Mouse (Mus musculus): ENCODE data around the gene Uba2. TPM values are rescaled to one million over a fixed set of nuclear protein-coding genes. Genes with fewer than 3 reads are reported as not detected.
"Not testable (repeated sequence)": the region's sequence is repeated elsewhere in the genome, so short reads cannot be mapped to it uniquely, and the experiment has no call there.

Uba2 gene
- polyA plus RNA-seq, 1 experiment: 81.6 TPM

DNA sequence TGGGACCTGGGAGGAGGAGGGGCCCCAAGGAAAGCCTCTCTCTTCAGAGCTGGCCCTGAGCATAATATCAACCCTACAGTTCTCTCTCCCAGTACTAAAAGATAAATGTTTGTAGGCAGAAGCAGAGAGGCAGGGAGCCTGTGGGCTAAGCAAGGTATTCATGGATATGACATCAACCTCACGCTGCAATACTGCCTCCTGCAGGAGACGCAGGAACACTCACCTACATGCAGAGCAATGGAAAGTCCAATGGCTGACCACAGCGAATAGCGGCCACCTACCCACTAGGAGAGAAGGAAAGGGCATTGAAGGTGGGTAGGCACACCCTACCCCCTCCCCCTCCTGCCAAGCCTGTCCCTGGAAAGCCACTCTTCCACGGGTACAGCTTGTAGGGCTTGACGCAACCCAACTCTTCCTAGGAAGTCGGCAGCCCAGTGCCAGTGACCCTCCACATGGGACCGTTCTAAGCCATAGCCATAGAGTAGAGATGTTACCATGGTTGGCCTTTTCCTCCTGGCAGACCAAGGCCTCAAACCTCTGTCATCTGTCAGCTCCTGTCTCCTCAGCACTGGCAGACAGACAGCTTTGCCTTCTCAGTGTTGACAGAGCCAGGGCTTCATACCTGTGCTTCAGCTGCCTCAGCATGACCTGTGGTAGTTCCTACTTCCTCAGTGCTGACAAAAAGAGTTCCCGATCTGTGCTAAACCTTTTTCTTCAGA is 38.8 kb upstream of the Uba2 start:
- Histone ChIP-seq H3K27ac (ENCODE audit: control insufficient read depth, insufficient read depth, low read length) (no peak overlapping the region), H3K4me1 (replicated peaks; ENCODE audit: control insufficient read depth, insufficient read depth, low read length) (no peaks in the 10 kb centered on the region), H3K4me3 (ENCODE audit: control insufficient read depth, insufficient read depth, low read length) (no peak overlapping the region), H3K36me3 (ENCODE audit: control insufficient read depth, insufficient read depth, low read length) (peaks cover 85% of the 10 kb centered on the region), H3K27me3 (ENCODE audit: control insufficient read depth, insufficient read depth, low read length) (no peaks in the 10 kb centered on the region)
- TF ChIP-seq CTCF (IDR thresholded peaks at IDR 0.05; ENCODE audit: borderline replicate concordance, control insufficient read depth, extremely low read depth, insufficient read depth, low read length, poor library complexity): no peak
- no peak for TF ChIP-seq POLR2A (IDR thresholded peaks at IDR 0.05; ENCODE audit: control insufficient read depth, extremely low read depth, insufficient read depth, low read length, poor library complexity)
- DNase-seq: no peak
- WGBS: 93% methylated on average over 9 of the region's 9 CpGs

DNA sequence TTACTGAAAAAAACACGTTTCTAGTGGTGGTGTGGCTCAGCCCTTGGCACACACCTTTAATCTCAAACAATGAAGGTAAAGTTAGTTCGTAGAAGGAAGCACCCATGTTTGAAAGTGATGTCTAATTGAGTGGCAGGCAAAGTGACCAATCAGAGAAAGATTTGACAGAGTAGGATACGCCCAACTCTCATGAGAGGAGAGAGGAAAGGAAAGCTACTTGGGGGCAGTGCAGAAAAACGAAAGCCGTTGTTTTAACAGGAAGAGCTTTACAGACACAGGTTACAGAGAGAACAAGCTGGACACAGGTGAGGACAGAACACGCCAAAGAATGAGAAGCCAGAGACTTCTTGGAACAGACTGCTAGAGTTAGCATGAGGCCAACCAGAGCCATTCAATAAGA is 36.9 kb upstream of the Uba2 start:
- Histone ChIP-seq H3K27ac (ENCODE audit: control insufficient read depth, insufficient read depth, low read length) (no peak overlapping the region), H3K4me1 (replicated peaks; ENCODE audit: control insufficient read depth, insufficient read depth, low read length) (no peaks in the 10 kb centered on the region), H3K36me3 (ENCODE audit: control insufficient read depth, insufficient read depth, low read length) (peaks cover 85% of the 10 kb centered on the region), H3K27me3 (ENCODE audit: control insufficient read depth, insufficient read depth, low read length) (no peaks in the 10 kb centered on the region), H3K4me3 (ENCODE audit: control insufficient read depth, insufficient read depth, low read length) (no peak overlapping the region)
- TF ChIP-seq POLR2A (IDR thresholded peaks at IDR 0.05; ENCODE audit: control insufficient read depth, extremely low read depth, insufficient read depth, low read length, poor library complexity) (no peak), CTCF (IDR thresholded peaks at IDR 0.05; ENCODE audit: borderline replicate concordance, control insufficient read depth, extremely low read depth, insufficient read depth, low read length, poor library complexity) (no peak)
- 95% methylated on average over 6 of the region's 6 CpGs for WGBS
- no peak for DNase-seq

DNA sequence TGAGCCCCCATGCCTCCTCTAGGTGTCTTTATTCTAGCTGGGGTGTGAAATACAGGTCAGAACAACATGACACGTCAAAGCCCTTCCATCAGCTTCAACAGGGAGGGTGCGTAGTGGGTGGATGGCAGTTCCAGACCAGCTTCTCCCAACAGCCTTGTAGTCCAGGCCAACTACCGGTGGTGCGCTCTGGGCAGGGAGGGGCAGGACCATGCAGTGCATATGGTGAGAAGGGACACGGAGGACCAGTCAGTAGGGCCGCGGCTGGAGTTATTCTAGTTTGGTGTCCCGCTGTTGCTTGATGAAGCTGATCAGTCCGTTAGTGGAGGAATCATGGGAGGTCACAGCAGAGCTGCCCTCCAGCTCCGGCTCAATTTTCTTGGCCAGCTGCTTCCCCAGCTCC is 32.7 kb upstream of the Uba2 start:
- not testable (repeated sequence) for H3K27ac ChIP-seq (ENCODE audit: control insufficient read depth, insufficient read depth, low read length); DNase-seq; H3K4me1 ChIP-seq (replicated peaks; ENCODE audit: control insufficient read depth, insufficient read depth, low read length); H3K27me3 ChIP-seq (ENCODE audit: control insufficient read depth, insufficient read depth, low read length); H3K4me3 ChIP-seq (ENCODE audit: control insufficient read depth, insufficient read depth, low read length)
- peaks cover 60% of the 10 kb centered on the region for H3K36me3 ChIP-seq (ENCODE audit: control insufficient read depth, insufficient read depth, low read length)
- WGBS: 97% methylated on average over 10 of the region's 10 CpGs

DNA sequence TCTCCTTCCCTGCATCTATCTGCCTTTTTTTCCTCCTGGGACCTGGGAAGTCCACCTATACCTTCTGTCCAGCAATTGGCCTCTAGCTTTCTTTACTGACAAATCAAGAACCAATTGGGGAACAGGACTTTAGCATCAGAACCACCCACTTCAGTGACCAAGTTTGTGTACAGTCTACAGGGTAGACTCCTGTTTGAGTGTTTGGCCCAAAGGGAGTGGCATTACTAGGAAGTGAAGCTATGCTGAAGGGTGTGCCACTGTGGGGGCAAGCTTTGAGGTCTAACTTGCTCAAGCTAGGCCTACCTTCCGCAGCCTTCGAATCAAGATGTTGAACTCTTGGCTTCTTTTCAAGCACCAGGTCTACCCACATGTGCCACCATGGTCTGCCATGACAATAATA is 31.4 kb upstream of the Uba2 start:
- Histone ChIP-seq H3K36me3 (ENCODE audit: control insufficient read depth, insufficient read depth, low read length) (peaks cover 47% of the 10 kb centered on the region), H3K4me1 (replicated peaks; ENCODE audit: control insufficient read depth, insufficient read depth, low read length) (no peaks in the 10 kb centered on the region), H3K27ac (ENCODE audit: control insufficient read depth, insufficient read depth, low read length) (no peak overlapping the region), H3K27me3 (ENCODE audit: control insufficient read depth, insufficient read depth, low read length) (no peaks in the 10 kb centered on the region), H3K4me3 (ENCODE audit: control insufficient read depth, insufficient read depth, low read length) (no peak overlapping the region)
- 100% methylated on average over 2 of the region's 2 CpGs for WGBS
- no peak for DNase-seq
- TF ChIP-seq CTCF (IDR thresholded peaks at IDR 0.05; ENCODE audit: borderline replicate concordance, control insufficient read depth, extremely low read depth, insufficient read depth, low read length, poor library complexity): no peak
- no peak for TF ChIP-seq POLR2A (IDR thresholded peaks at IDR 0.05; ENCODE audit: control insufficient read depth, extremely low read depth, insufficient read depth, low read length, poor library complexity)

DNA sequence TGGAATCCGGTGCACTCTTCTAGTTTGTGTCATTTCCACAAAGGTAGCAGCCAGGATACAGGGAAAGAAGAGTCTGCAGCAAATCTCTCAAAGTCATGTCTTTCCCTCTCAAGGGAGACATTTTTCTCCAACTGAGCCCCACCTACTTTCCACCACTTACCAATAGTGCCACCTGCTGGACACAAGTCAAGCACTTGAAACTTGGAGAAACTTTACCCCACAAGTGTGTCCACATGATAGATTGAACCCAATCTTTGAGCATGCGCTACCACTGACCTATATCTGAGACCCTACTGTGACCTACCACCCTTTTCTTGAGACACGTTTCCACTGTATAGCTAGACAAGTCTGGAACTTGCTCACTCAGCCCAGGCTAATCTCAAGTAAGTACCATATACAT is 28.9 kb upstream of the Uba2 start:
- 73% methylated on average over 3 of the region's 3 CpGs for WGBS

DNA sequence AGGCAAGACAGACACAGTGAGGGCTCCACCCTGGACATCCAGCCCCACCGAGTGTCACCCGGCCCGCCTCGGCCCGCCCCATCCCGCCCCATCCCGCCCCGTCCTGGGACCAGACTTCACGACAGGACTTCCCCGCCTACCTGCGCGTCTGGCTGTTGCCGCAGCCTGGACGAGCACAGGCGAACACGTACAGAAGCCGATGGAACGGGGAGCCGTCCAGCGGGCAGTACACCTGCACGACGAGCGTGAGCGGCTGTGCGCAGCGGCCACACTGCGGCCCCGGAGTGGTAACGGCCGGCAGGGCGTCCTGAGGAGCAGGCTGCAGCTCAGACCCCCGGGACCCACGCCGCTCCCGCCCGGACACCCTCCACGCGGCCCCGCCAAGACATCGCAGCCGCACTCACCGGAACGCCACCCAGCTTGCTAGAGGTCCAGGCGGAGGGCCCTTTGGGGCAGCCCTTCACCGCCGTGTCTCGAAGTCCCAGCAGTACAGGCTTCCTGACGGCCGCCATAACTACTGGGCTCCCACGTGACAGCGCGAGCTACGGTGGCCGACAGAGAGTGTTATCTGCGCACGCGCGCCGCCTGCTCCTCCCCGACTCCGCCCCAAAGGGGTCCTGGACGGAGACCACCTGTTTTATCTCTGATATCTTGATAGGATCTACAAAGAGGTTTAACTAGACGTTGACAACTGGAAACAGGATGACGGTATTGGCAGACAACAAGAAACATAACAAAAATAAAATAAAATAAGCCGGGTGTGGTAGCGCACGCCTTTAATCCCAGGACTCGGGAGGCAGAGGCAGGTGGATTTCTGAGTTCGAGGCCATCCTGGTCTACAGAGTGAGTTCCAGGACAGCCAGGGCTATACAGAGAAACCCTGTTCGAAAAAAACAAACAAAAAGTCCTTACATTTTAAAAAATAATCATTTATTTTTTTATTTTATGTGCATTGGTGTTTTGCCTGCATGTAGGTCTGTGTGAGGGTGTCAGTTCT is 27.0 kb upstream of the Uba2 start, which contains the start of gene Pdcd2l:
Pdcd2l (minus strand) TSS at position 530 of the 997 bp plus-strand sequence.
- peak; percentile 92 for DNase-seq
- H3K27ac ChIP-seq (ENCODE audit: control insufficient read depth, insufficient read depth, low read length): no peak within 1 kb of the TSS
- 2% methylated on average over 70 of the region's 70 CpGs for WGBS
- TF ChIP-seq POLR2A (IDR thresholded peaks at IDR 0.05; ENCODE audit: control insufficient read depth, extremely low read depth, insufficient read depth, low read length, poor library complexity) (peak; percentile 50; the same call in 1 of the 2 replicates), CTCF (IDR thresholded peaks at IDR 0.05; ENCODE audit: borderline replicate concordance, control insufficient read depth, extremely low read depth, insufficient read depth, low read length, poor library complexity) (0 out of 2 replicates have a peak, but pooled peaks have one; percentile 40)
- no peaks in the 10 kb centered on the region for H3K27me3 ChIP-seq (ENCODE audit: control insufficient read depth, insufficient read depth, low read length)
- H3K36me3 ChIP-seq (ENCODE audit: control insufficient read depth, insufficient read depth, low read length): peaks cover 4% of the 10 kb centered on the region
- peak within 1 kb of the TSS; percentile 98 for H3K4me3 ChIP-seq (ENCODE audit: control insufficient read depth, insufficient read depth, low read length)
- peaks cover 2% of the 10 kb centered on the region; the same call in 1 of the 2 replicates for H3K4me1 ChIP-seq (replicated peaks; ENCODE audit: control insufficient read depth, insufficient read depth, low read length)

More for the DNA sequence above, 28.9 kb upstream of the Uba2 start:
- no peaks in the 10 kb centered on the region for H3K27me3 ChIP-seq (ENCODE audit: control insufficient read depth, insufficient read depth, low read length)
- H3K27ac ChIP-seq (ENCODE audit: control insufficient read depth, insufficient read depth, low read length): no peak overlapping the region
- H3K36me3 ChIP-seq (ENCODE audit: control insufficient read depth, insufficient read depth, low read length): peaks cover 22% of the 10 kb centered on the region
- H3K4me3 ChIP-seq (ENCODE audit: control insufficient read depth, insufficient read depth, low read length): no peak overlapping the region
- peaks cover 2% of the 10 kb centered on the region; the same call in 1 of the 2 replicates for H3K4me1 ChIP-seq (replicated peaks; ENCODE audit: control insufficient read depth, insufficient read depth, low read length)
- peak; percentile 48 for DNase-seq
- no peak for TF ChIP-seq CTCF (IDR thresholded peaks at IDR 0.05; ENCODE audit: borderline replicate concordance, control insufficient read depth, extremely low read depth, insufficient read depth, low read length, poor library complexity)
- TF ChIP-seq POLR2A (IDR thresholded peaks at IDR 0.05; ENCODE audit: control insufficient read depth, extremely low read depth, insufficient read depth, low read length, poor library complexity): no peak

All from thymus, adult 2 months (tissue).